8 mouse cellular contexts compared by ENCODE assay signal in genomic region chr1:53784721-53785418, GRCm38 (mm10). TPM values are rescaled to one million over a fixed set of nuclear protein-coding genes. Genes with fewer than 3 reads are reported as not detected.
DNase-seq lines count a peak whose midpoint lies in the region; ATAC-seq lines count a peak whose summit lies in the region.

Gene Stk17b, minus strand, starts transcription at chr1:53785224.

- DNase-seq in WW6 (ENCODE audit: low read depth, low spot score) = peak; percentile 60
- DNase-seq in cerebellum, postnatal 36 days = peak; percentile 66 to 81
- DNase-seq in frontal cortex, postnatal 36 days (ENCODE audit: low spot score in 2 of 2) = peak; percentile 44 to 65
- DNase-seq in left cerebral cortex, adult 8-10 months (ENCODE audit: low spot score in 2 of 2) = peak; percentile 25 to 84
- DNase-seq in right cerebral cortex, postnatal 10 days (ENCODE audit: low spot score in 2 of 2) = peak; percentile 89 to 91
- DNase-seq in urinary bladder, postnatal 25 days (ENCODE audit: low spot score) = peak; percentile 89

- H3K36me3 ChIP-seq in hindbrain, embryonic 16.5 days (ENCODE audit: control insufficient read depth, insufficient read depth, low read length) = no peaks in the 10 kb centered on the region
- H3K36me3 ChIP-seq in megakaryocyte, embryonic 14.5 days (replicated peaks; ENCODE audit: low read length) = no peaks in the 10 kb centered on the region

- H3K4me3 ChIP-seq in hindbrain, embryonic 16.5 days (ENCODE audit: low read length) = peak within 1 kb of the TSS; percentile 89
- peak within 1 kb of the TSS; percentile 99 for H3K4me3 ChIP-seq in megakaryocyte, embryonic 14.5 days (replicated peaks)

- peak within 1 kb of the TSS; percentile 93 for H3K4me2 ChIP-seq in hindbrain, embryonic 16.5 days (ENCODE audit: low read length)

- no peaks in the 10 kb centered on the region for H3K9me3 ChIP-seq in hindbrain, embryonic 16.5 days (ENCODE audit: control insufficient read depth, low read length)
- H3K9me3 ChIP-seq in megakaryocyte, embryonic 14.5 days = no peaks in the 10 kb centered on the region

- H3K27ac ChIP-seq in hindbrain, embryonic 16.5 days (ENCODE audit: low read depth, low read length) = peak within 1 kb of the TSS; percentile 70

- ATAC-seq in hindbrain, embryonic 16.5 days = peak; percentile 98

- H3K4me1 ChIP-seq in hindbrain, embryonic 16.5 days (ENCODE audit: control insufficient read depth, insufficient read depth, low read depth, low read length) = peaks cover 7% of the 10 kb centered on the region
- H3K4me1 ChIP-seq in megakaryocyte, embryonic 14.5 days = peaks cover 53% of the 10 kb centered on the region

- peak within 1 kb of the TSS; percentile 75 for H3K9ac ChIP-seq in hindbrain, embryonic 16.5 days (ENCODE audit: low read depth, low read length)

- no peaks in the 10 kb centered on the region; the same call in 1 of the 2 replicates for H3K27me3 ChIP-seq in hindbrain, embryonic 16.5 days (replicated peaks; ENCODE audit: control insufficient read depth, insufficient read depth, low read length)
- no peaks in the 10 kb centered on the region for H3K27me3 ChIP-seq in megakaryocyte, embryonic 14.5 days (replicated peaks)

- 0% methylated on average over 81 of the region's 81 CpGs for WGBS in hindbrain, embryonic 16.5 days

RNA-seq across cellular contexts. Expression of gene Stk17b, which starts in this region (rescaled TPM):
- 4.9 and 6.2 TPM in 2 replicates for polyA plus RNA-seq in hindbrain, embryonic 16.5 days (2015; fragmentation: Nextera tagmentation; extraction: Ambion mirVana)
- 1 to 10 TPM; 6.3 to 7.3 (median 6.8) TPM for total RNA-seq in left cerebral cortex, adult 8-10 months (2022)
- 1.4 TPM in 1 of 2 replicates, not detected in the other for polyA plus RNA-seq in megakaryocyte, embryonic 14.5 days (2012; ENCODE audit: insufficient read depth, low replicate concordance)

Comparison
In these comparisons a context has a peak if more than half of its experiments do, and no peak if none do; other contexts are left out.
1. Peak in every context shown above with its lines: DNase-seq, ATAC-seq, H3K4me3 ChIP-seq and H3K27ac ChIP-seq.